Mouse (Mus musculus) ES-Bruce4 (cell line): ENCODE results near the gene Tchhl1.

Experiments used
- CTCF ChIP-seq: IDR thresholded peaks from one replicate; pipeline ENCODE4 v1.8.1; 2011; ENCODE audit warnings: low read depth, low read length
- EP300 ChIP-seq: IDR thresholded peaks from 2 replicates; pipeline ENCODE4 v1.6.1; 2011; ENCODE audit warnings: low read depth, low read length; ENCODE audit not compliant: insufficient read depth
- POLR2A ChIP-seq: IDR thresholded peaks from one replicate; pipeline ENCODE4 v1.8.1; 2011; ENCODE audit warnings: low read length; ENCODE audit not compliant: insufficient read depth

GRCm38 (mm10) chr3:93485611-93486010, 17.1 kb downstream of the Tchhl1 start:
- TF ChIP-seq CTCF: no peak
- no peak for TF ChIP-seq EP300
- no peak for TF ChIP-seq POLR2A
